Mouse (Mus musculus): Measurements from ENCODE around the gene Dcaf5. TPM values are rescaled to one million over a fixed set of nuclear protein-coding genes. Genes with fewer than 3 reads are reported as not detected.
"Not testable (repeated sequence)": the region's sequence is repeated elsewhere in the genome, so short reads cannot be mapped to it uniquely, and the experiment has no call there.

Dcaf5 gene
- 11.2 and 11.9 TPM in 2 replicates for polyA plus RNA-seq (2015; fragmentation: Nextera tagmentation; extraction: Ambion mirVana)

GRCm38 (mm10) chr12:80436336-80436976 is at the start of gene Dcaf5:
Gene Dcaf5 (minus strand): TSS chr12:80436601.
- peak within 1 kb of the TSS; percentile 75 for H3K4me2 ChIP-seq
- peak; percentile 73 for ATAC-seq (ENCODE audit: insufficient read depth, low FRiP score, low read depth)
- H3K4me1 ChIP-seq: peaks cover 4% of the 10 kb centered on the region; the same call in 1 of the 2 replicates
- H3K27ac ChIP-seq: peak within 1 kb of the TSS; percentile 88
- no peaks in the 10 kb centered on the region for H3K36me3 ChIP-seq
- H3K27me3 ChIP-seq (replicated peaks): no peaks in the 10 kb centered on the region
- H3K9me3 ChIP-seq: no peaks in the 10 kb centered on the region
- H3K9ac ChIP-seq: peak within 1 kb of the TSS; percentile 62
- H3K4me3 ChIP-seq (replicated peaks): peak within 1 kb of the TSS; percentile 92
- under 1% methylated on average over 59 of the region's 79 CpGs for whole genome bisulfite sequencing

- ATAC-seq (ENCODE audit: insufficient read depth, low FRiP score, low read depth): no peak
- H3K4me3 ChIP-seq (replicated peaks): no peak overlapping the region
These were observed 47.0 kb upstream of the Dcaf5 start for GRCm38 (mm10) chr12:80483397-80483796.

GRCm38 (mm10) chr12:80479986-80480385 is 43.6 kb upstream of the Dcaf5 start:
- no peak for ATAC-seq (ENCODE audit: insufficient read depth, low FRiP score, low read depth)
- no peaks in the 10 kb centered on the region for H3K27me3 ChIP-seq (replicated peaks)
- H3K36me3 ChIP-seq: 0 out of 2 replicates have a peak, but pooled peaks cover 6% of the 10 kb centered on the region
- H3K9ac ChIP-seq: no peak overlapping the region
- no peak overlapping the region for H3K4me3 ChIP-seq (replicated peaks)
- WGBS: 82% methylated on average over 3 of the region's 3 CpGs
- no peak overlapping the region for H3K27ac ChIP-seq
- no peaks in the 10 kb centered on the region for H3K9me3 ChIP-seq
- no peak overlapping the region for H3K4me2 ChIP-seq
- no peaks in the 10 kb centered on the region for H3K4me1 ChIP-seq

More at GRCm38 (mm10) chr12:80483397-80483796, 47.0 kb upstream of the Dcaf5 start:
- H3K9ac ChIP-seq: no peak overlapping the region
- H3K4me2 ChIP-seq: no peak overlapping the region
- H3K4me1 ChIP-seq: no peaks in the 10 kb centered on the region
- 0 out of 2 replicates have a peak, but pooled peaks cover 3% of the 10 kb centered on the region for H3K36me3 ChIP-seq
- H3K27ac ChIP-seq: no peak overlapping the region
- H3K9me3 ChIP-seq: no peaks in the 10 kb centered on the region
- 55% methylated on average over 3 of the region's 3 CpGs for WGBS
- no peaks in the 10 kb centered on the region for H3K27me3 ChIP-seq (replicated peaks)

- 85% methylated on average over 3 of the region's 3 CpGs for WGBS
- no peak overlapping the region for H3K27ac ChIP-seq
- no peaks in the 10 kb centered on the region for H3K9me3 ChIP-seq
- no peak overlapping the region for H3K9ac ChIP-seq
- no peak for ATAC-seq (ENCODE audit: insufficient read depth, low FRiP score, low read depth)
- H3K4me1 ChIP-seq: no peaks in the 10 kb centered on the region
- no peak overlapping the region for H3K4me2 ChIP-seq
- H3K36me3 ChIP-seq: 0 out of 2 replicates have a peak, but pooled peaks cover 2% of the 10 kb centered on the region
- H3K27me3 ChIP-seq (replicated peaks): no peaks in the 10 kb centered on the region
- no peak overlapping the region for H3K4me3 ChIP-seq (replicated peaks)
These were observed 37.3 kb upstream of the Dcaf5 start for GRCm38 (mm10) chr12:80473731-80474130.

GRCm38 (mm10) chr12:80471926-80472325 is 35.5 kb upstream of the Dcaf5 start:
- 61% methylated on average over 4 of the region's 4 CpGs for WGBS
- Histone ChIP-seq H3K9me3 (no peaks in the 10 kb centered on the region), H3K4me2 (no peak overlapping the region), H3K9ac (no peak overlapping the region), H3K27ac (no peak overlapping the region), H3K27me3 (replicated peaks) (no peaks in the 10 kb centered on the region), H3K4me1 (no peaks in the 10 kb centered on the region), H3K4me3 (replicated peaks) (no peak overlapping the region), H3K36me3 (0 out of 2 replicates have a peak, but pooled peaks cover 2% of the 10 kb centered on the region)
- no peak for ATAC-seq (ENCODE audit: insufficient read depth, low FRiP score, low read depth)

- Histone ChIP-seq H3K27me3 (replicated peaks) (no peaks in the 10 kb centered on the region), H3K27ac (no peak overlapping the region), H3K36me3 (no peaks in the 10 kb centered on the region), H3K4me1 (no peaks in the 10 kb centered on the region), H3K4me2 (no peak overlapping the region), H3K9me3 (no peaks in the 10 kb centered on the region), H3K9ac (no peak overlapping the region), H3K4me3 (replicated peaks) (no peak overlapping the region)
- ATAC-seq (ENCODE audit: insufficient read depth, low FRiP score, low read depth): no peak
- 89% methylated on average over 2 of the region's 2 CpGs for WGBS
These were observed 33.8 kb upstream of the Dcaf5 start for GRCm38 (mm10) chr12:80470206-80470605.

- Histone ChIP-seq H3K9ac (peak overlapping the region; percentile 40), H3K27ac (peak overlapping the region; percentile 92), H3K27me3 (replicated peaks) (no peaks in the 10 kb centered on the region), H3K4me2 (peak overlapping the region; percentile 72), H3K36me3 (no peaks in the 10 kb centered on the region), H3K4me1 (no peaks in the 10 kb centered on the region), H3K4me3 (replicated peaks) (peak overlapping the region; percentile 94), H3K9me3 (no peaks in the 10 kb centered on the region)
- no peak for ATAC-seq (ENCODE audit: insufficient read depth, low FRiP score, low read depth)
- WGBS: 7% methylated on average over 17 of the region's 17 CpGs
These were observed 27.4 kb upstream of the Dcaf5 start for GRCm38 (mm10) chr12:80463666-80464269.

GRCm38 (mm10) chr12:80462942-80463651 is 26.7 kb upstream of the Dcaf5 start, which contains the start of gene Exd2:
Gene Exd2 (plus strand): TSS chr12:80463095.
- WGBS: under 1% methylated on average over 45 of the region's 45 CpGs
- Histone ChIP-seq H3K9me3 (no peaks in the 10 kb centered on the region), H3K4me3 (replicated peaks) (peak within 1 kb of the TSS; percentile 94), H3K36me3 (no peaks in the 10 kb centered on the region), H3K9ac (peak within 1 kb of the TSS; percentile 40), H3K4me1 (no peaks in the 10 kb centered on the region), H3K4me2 (peak within 1 kb of the TSS; percentile 72), H3K27me3 (replicated peaks) (no peaks in the 10 kb centered on the region), H3K27ac (peak within 1 kb of the TSS; percentile 92)
- ATAC-seq (ENCODE audit: insufficient read depth, low FRiP score, low read depth): peak; percentile 98

- not testable (repeated sequence) for H3K36me3 ChIP-seq; H3K9ac ChIP-seq; H3K9me3 ChIP-seq; H3K4me1 ChIP-seq; H3K27me3 ChIP-seq (replicated peaks); ATAC-seq (ENCODE audit: insufficient read depth, low FRiP score, low read depth)
- Histone ChIP-seq H3K4me2 (peak overlapping the region; percentile 72), H3K4me3 (replicated peaks) (peak overlapping the region; percentile 94), H3K27ac (peak overlapping the region; percentile 92; the same call in 1 of the 2 replicates)
- 6% methylated on average over 10 of the region's 10 CpGs for WGBS
These were observed 26.0 kb upstream of the Dcaf5 start for GRCm38 (mm10) chr12:80462292-80462896.

GRCm38 (mm10) chr12:80458033-80458432 is 21.6 kb upstream of the Dcaf5 start:
- H3K27ac ChIP-seq: no peak overlapping the region
- no peaks in the 10 kb centered on the region for H3K27me3 ChIP-seq (replicated peaks)
- no peak overlapping the region for H3K9ac ChIP-seq
- H3K4me1 ChIP-seq: no peaks in the 10 kb centered on the region
- no peak for ATAC-seq (ENCODE audit: insufficient read depth, low FRiP score, low read depth)
- no peaks in the 10 kb centered on the region for H3K36me3 ChIP-seq
- H3K9me3 ChIP-seq: no peaks in the 10 kb centered on the region
- no peak overlapping the region for H3K4me3 ChIP-seq (replicated peaks)
- no peak overlapping the region for H3K4me2 ChIP-seq
- WGBS: 57% methylated on average over 5 of the region's 5 CpGs

- Histone ChIP-seq H3K36me3 (no peaks in the 10 kb centered on the region), H3K9ac (no peak overlapping the region), H3K27me3 (replicated peaks) (no peaks in the 10 kb centered on the region), H3K9me3 (no peaks in the 10 kb centered on the region), H3K4me1 (no peaks in the 10 kb centered on the region), H3K4me2 (no peak overlapping the region), H3K4me3 (replicated peaks) (no peak overlapping the region), H3K27ac (no peak overlapping the region)
- 92% methylated on average over 1 of the region's 1 CpGs for WGBS
- no peak for ATAC-seq (ENCODE audit: insufficient read depth, low FRiP score, low read depth)
These were observed 17.1 kb upstream of the Dcaf5 start for GRCm38 (mm10) chr12:80453506-80453905.

Measured in stomach, embryonic 15.5 days (tissue).